Mouse (Mus musculus): ENCODE measurements around the gene Otop2.

GRCm38 (mm10) chr11:115286201-115286993, 20.6 kb upstream of the Otop2 start:
- TF ChIP-seq CTCF (IDR thresholded peaks at IDR 0.05; ENCODE audit: borderline replicate concordance, insufficient read depth, low read depth, low read length) (no peak), POLR2A (IDR thresholded peaks at IDR 0.05; ENCODE audit: borderline replicate concordance, insufficient read depth, low read length) (no peak)

Measured in cerebellum, adult 2 months (tissue).